Mouse (Mus musculus) liver, adult 2 months (tissue): ENCODE measurements around the gene Zdhhc14.

Experiments
- CTCF ChIP-seq: fragments of 200-500 bp; IDR thresholded peaks from 2 replicates; pipeline ENCODE4 v1.5.1; 2011; ENCODE audit warnings: low read depth, low read length, control low read depth
- POLR2A ChIP-seq: fragments of 200-500 bp; IDR thresholded peaks from 2 replicates; pipeline ENCODE4 v1.6.1; 2011; ENCODE audit warnings: low read length, control low read depth; ENCODE audit not compliant: insufficient read depth; ENCODE audit errors: extremely low read depth

- TF ChIP-seq CTCF (no peak), POLR2A (no peak)
Measured at GRCm38 (mm10) chr17:5554573-5554972, 62.2 kb downstream of the Zdhhc14 start.
